8 mouse cellular contexts compared by ENCODE assay signal in the genomic region with DNA sequence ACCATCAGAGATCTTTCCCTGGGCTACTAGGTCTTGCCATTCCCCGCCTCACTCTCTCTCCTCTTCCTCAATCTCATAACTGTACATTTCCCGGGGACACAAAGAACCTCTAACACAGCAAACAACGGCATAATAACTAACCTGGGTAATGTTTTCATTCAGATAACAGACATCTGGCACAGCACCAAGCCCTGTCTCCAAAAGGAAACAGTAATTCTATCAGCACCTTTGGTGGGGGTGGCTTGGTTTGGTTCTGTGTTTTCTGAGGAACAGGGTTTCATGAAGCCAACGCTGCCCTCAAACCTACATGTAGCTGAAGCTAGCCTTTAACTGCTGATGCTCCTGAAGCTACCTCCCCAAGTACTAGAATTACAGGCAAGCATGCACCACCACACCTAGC. TPM values are rescaled to one million over a fixed set of nuclear protein-coding genes. Genes with fewer than 3 reads are reported as not detected.
DNase-seq lines count a peak whose midpoint lies in the region; ATAC-seq lines count a peak whose summit lies in the region.

No protein-coding gene starts in this region.

- 39% methylated on average over 4 of the region's 4 CpGs for WGBS in liver, embryonic 13.5 days (ENCODE audit: insufficient replicate concordance)

- H3K4me3 ChIP-seq in liver, embryonic 13.5 days (replicated peaks), result peak overlapping the region; percentile 78; the same call in 1 of the 2 replicates

- DNase-seq in cerebellum, postnatal 10 days, result peak; percentile 24 to 29
- peak; percentile 33 for DNase-seq in 3T3-L1 (ENCODE audit: low read depth, low spot score)
- DNase-seq in heart, postnatal 4 days, result peak; percentile 31
- no peak for DNase-seq in liver, embryonic 13.5 days
- no peak for DNase-seq in thymus, postnatal 25 days
- DNase-seq in urinary bladder, postnatal 10 days (ENCODE audit: low spot score), result no peak
- no peak for DNase-seq in frontal cortex, postnatal 10 days (ENCODE audit: low spot score in 2 of 2)

- 0 out of 2 replicates have a peak overlapping the region, but pooled peaks have one; percentile 22 for H3K27ac ChIP-seq in liver, embryonic 13.5 days

- no peaks in the 10 kb centered on the region for H3K27me3 ChIP-seq in liver, embryonic 13.5 days

- no peak for ATAC-seq in cerebellum, adult (ENCODE audit: insufficient number of reproducible peaks, low FRiP score, low TSS enrichment)
- no peak for ATAC-seq in liver, embryonic 13.5 days (ENCODE audit: low read depth)

- peaks cover 56% of the 10 kb centered on the region for H3K4me1 ChIP-seq in liver, embryonic 13.5 days (replicated peaks)

- peak overlapping the region; percentile 85; the same call in 1 of the 2 replicates for H3K9ac ChIP-seq in liver, embryonic 13.5 days

- 0 out of 2 replicates have a peak, but pooled peaks cover 8% of the 10 kb centered on the region for H3K36me3 ChIP-seq in liver, embryonic 13.5 days

- no peaks in the 10 kb centered on the region for H3K9me3 ChIP-seq in liver, embryonic 13.5 days (replicated peaks)

- H3K4me2 ChIP-seq in liver, embryonic 13.5 days, result peak overlapping the region; percentile 85

RNA-seq across cellular contexts. Expression of gene Sptssa, which starts 2.2 kb away (rescaled TPM):
- total RNA-seq in heart, postnatal 4 days (2021), result 10 to 100 TPM; 50.3 to 52.9 TPM
- polyA plus RNA-seq in liver, embryonic 13.5 days (2015; fragmentation: Nextera tagmentation; extraction: Ambion mirVana), result 61.4 and 67.2 TPM in 2 replicates

RNA-seq across cellular contexts. Expression of gene Eapp, which starts 41.6 kb away (rescaled TPM):
- total RNA-seq in heart, postnatal 4 days (2021), result 10 to 100 TPM; 26.8 to 27.4 TPM
- polyA plus RNA-seq in liver, embryonic 13.5 days (2015; fragmentation: Nextera tagmentation; extraction: Ambion mirVana), result 50.0 and 50.3 TPM in 2 replicates

Comparison
In these comparisons a context has a peak if more than half of its experiments do, and no peak if none do; other contexts are left out.
1. DNase-seq: peak in cerebellum, postnatal 10 days (2 of 2), 3T3-L1 (single experiment) and heart, postnatal 4 days (single experiment); none in liver, embryonic 13.5 days (single experiment), thymus, postnatal 25 days (single experiment), urinary bladder, postnatal 10 days (single experiment) and frontal cortex, postnatal 10 days (0 of 2).